9 mouse cellular contexts compared by ENCODE assay signal in genomic region chr15:73923438-73923837, GRCm38 (mm10).
DNase-seq lines count a peak whose midpoint lies in the region; ATAC-seq lines count a peak whose summit lies in the region.
"Had no signal": no experiment of that assay in that cellular context is flagged by ENCODE, and none has a peak within 500 bp of the region (broad histone marks: within the 10 kb centered on the region; RNA-seq: fewer than 3 reads in every experiment).

No protein-coding gene starts in this region.

- no peak overlapping the region for H3K4me3 ChIP-seq in midbrain, embryonic 14.5 days (replicated peaks; ENCODE audit: low read depth, low read length)
- H3K4me3 ChIP-seq: liver, embryonic 15.5 days had no signal

- H3K4me2 ChIP-seq in midbrain, embryonic 14.5 days (ENCODE audit: low read length), result no peak overlapping the region
- H3K4me2 ChIP-seq: liver, embryonic 15.5 days had no signal

- H3K36me3 ChIP-seq in midbrain, embryonic 14.5 days (ENCODE audit: control insufficient read depth, insufficient read depth, low read length), result no peaks in the 10 kb centered on the region
- H3K36me3 ChIP-seq: liver, embryonic 15.5 days had no signal

- H3K4me1 ChIP-seq in midbrain, embryonic 14.5 days (ENCODE audit: control insufficient read depth, insufficient read depth, low read length), result no peaks in the 10 kb centered on the region
- H3K4me1 ChIP-seq: liver, embryonic 15.5 days had no signal

- DNase-seq in cerebellum, postnatal 4 days (ENCODE audit: low spot score in 2 of 2), result peak; percentile 68 to 82
- no peak for DNase-seq in cerebellum, postnatal 36 days
- DNase-seq in right cerebral cortex, postnatal 14 days, result peak; percentile 67
- DNase-seq in right cerebral cortex, postnatal 25 days, result no peak
- peak; percentile 73 for DNase-seq in heart, postnatal 4 days
- peak; percentile 79 for DNase-seq in midbrain, embryonic 14.5 days
- DNase-seq in spleen, adult 18-20 months, result no peak
- no peak for DNase-seq in MN1 (ENCODE audit: low spot score)

- no peaks in the 10 kb centered on the region for H3K9me3 ChIP-seq in midbrain, embryonic 14.5 days (ENCODE audit: control insufficient read depth, low read length)
- H3K9me3 ChIP-seq: liver, embryonic 15.5 days had no signal

- no peak overlapping the region for H3K9ac ChIP-seq in midbrain, embryonic 14.5 days (replicated peaks; ENCODE audit: low read length)
- H3K9ac ChIP-seq: liver, embryonic 15.5 days had no signal

- peak; percentile 62 for ATAC-seq in midbrain, embryonic 14.5 days (ENCODE audit: low FRiP score, low TSS enrichment)

- H3K27me3 ChIP-seq in midbrain, embryonic 14.5 days (ENCODE audit: control insufficient read depth, insufficient read depth, low read length), result no peaks in the 10 kb centered on the region
- H3K27me3 ChIP-seq: liver, embryonic 15.5 days had no signal

- no peak overlapping the region for H3K27ac ChIP-seq in midbrain, embryonic 14.5 days (replicated peaks; ENCODE audit: low read depth, low read length)
- H3K27ac ChIP-seq: liver, embryonic 15.5 days had no signal

- WGBS in midbrain, embryonic 14.5 days, result 83% methylated on average over 2 of the region's 2 CpGs

Comparison
In these comparisons a context has a peak if more than half of its experiments do, and no peak if none do; other contexts are left out.
1. DNase-seq: peak in cerebellum, postnatal 4 days (2 of 2), right cerebral cortex, postnatal 14 days (single experiment), heart, postnatal 4 days (single experiment) and midbrain, embryonic 14.5 days (single experiment); none in cerebellum, postnatal 36 days (0 of 2), right cerebral cortex, postnatal 25 days (single experiment), spleen, adult 18-20 months (0 of 2) and MN1 (single experiment).